Mouse (Mus musculus) embryonic facial prominence, embryonic 11.5 days (tissue): ENCODE measurements around the gene Gm10974. TPM values are rescaled to one million over a fixed set of nuclear protein-coding genes. Genes with fewer than 3 reads are reported as not detected.

Experiments used
- ATAC-seq: fragments of 200-750 bp; cut with Nextera tagmentation; replicated peaks from 2 replicates; pipeline ENCODE4 v1.8.0; 2017; ENCODE audit warnings: low read depth; ENCODE audit not compliant: insufficient number of reproducible peaks, low FRiP score, low TSS enrichment
- DNase-seq: peaks from one replicate; pipeline ENCODE4 v3.0.0-alpha.2; 2015; ENCODE audit warnings: low spot score
- H3K27ac ChIP-seq: fragments of 300-500 bp; sonication (generic); replicated peaks from 2 replicates; pipeline ENCODE4 v1.5.1; 2014; ENCODE audit warnings: mild to moderate bottlenecking, low read depth, low read length, control low read depth
- H3K27me3 ChIP-seq: fragments of 300-500 bp; sonication (generic); 2 replicates; pipeline ENCODE4 v1.6.1; 2014; ENCODE audit warnings: mild to moderate bottlenecking, low read length, moderate library complexity, mixed read lengths; ENCODE audit not compliant: control insufficient read depth, insufficient read depth
- H3K36me3 ChIP-seq: fragments of 300-500 bp; sonication (generic); replicated peaks from 2 replicates; pipeline ENCODE4 v1.6.1; 2014; ENCODE audit warnings: low read depth, mild to moderate bottlenecking, low read length, moderate library complexity, mixed read lengths; ENCODE audit not compliant: control insufficient read depth, insufficient read depth
- H3K4me1 ChIP-seq: fragments of 300-500 bp; sonication (generic); 2 replicates; pipeline ENCODE4 v1.6.1; 2014; ENCODE audit warnings: low read length, mixed read lengths; ENCODE audit not compliant: control insufficient read depth, insufficient read depth
- H3K4me2 ChIP-seq: fragments of 300-500 bp; sonication (generic); 2 replicates; pipeline ENCODE4 v1.6.1; 2014; ENCODE audit warnings: low read depth, mild to moderate bottlenecking, control low read depth, low read length, moderate library complexity
- H3K4me3 ChIP-seq: fragments of 300-500 bp; sonication (generic); 2 replicates; pipeline ENCODE4 v1.5.1; 2014; ENCODE audit warnings: low read depth, low read length, control low read depth
- H3K9ac ChIP-seq: fragments of 300-500 bp; sonication (generic); replicated peaks from 2 replicates; pipeline ENCODE4 v1.6.1; 2014; ENCODE audit warnings: mild to moderate bottlenecking, control low read depth, low read length
- H3K9me3 ChIP-seq: fragments of 300-500 bp; sonication (generic); replicated peaks from 2 replicates; pipeline ENCODE4 v1.6.1; 2016; ENCODE audit warnings: mild to moderate bottlenecking, low read length, inconsistent platforms, mixed read lengths; ENCODE audit not compliant: control insufficient read depth
- WGBS: fragments of 180-500 bp; shearing (Covaris S2); extraction: QIAGEN DNeasy Blood & Tissue Kit; methylation state at CpG from one replicate; pipeline ENCODE4 v1.1.7; 2014; 5-methylcytosine and 5-hydroxymethylcytosine counted together
- polyA plus RNA-seq: library from polyadenylated mRNA; unstranded; fragments of >200 nt; fragmentation: Nextera tagmentation; extraction: Ambion mirVana; gene quantifications from 2 replicates; pipeline ENCODE4 v1.2.1, GENCODE M21; 2014

Gm10974 gene
- polyA plus RNA-seq, 1 experiment from 2014 or later = not detected

DNA sequence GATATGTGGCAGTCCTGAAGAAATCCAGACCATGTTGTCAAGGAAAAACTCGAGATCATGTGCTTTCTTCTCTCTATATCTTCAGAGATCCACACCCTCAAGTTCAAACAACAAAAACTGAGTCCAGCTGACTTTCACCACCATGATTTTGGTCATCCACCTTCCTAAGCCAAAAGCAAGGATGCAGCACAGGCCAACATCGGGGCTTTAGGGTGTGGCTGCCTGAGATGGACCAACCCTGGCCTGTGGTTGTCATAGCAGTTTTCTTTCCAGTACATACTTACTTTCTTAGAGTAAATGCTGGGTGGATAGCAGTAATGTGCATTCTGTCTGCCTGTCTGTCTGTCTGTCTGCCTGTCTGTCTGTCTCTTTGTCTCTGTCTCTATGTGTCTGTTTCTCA lies 294 bp upstream of the Gm10974 start:
- ATAC-seq = no peak
- Histone ChIP-seq H3K9me3 (no peaks in the 10 kb centered on the region), H3K4me3 (no peak overlapping the region), H3K27ac (no peak overlapping the region), H3K9ac (no peak overlapping the region), H3K27me3 (no peaks in the 10 kb centered on the region), H3K4me1 (no peaks in the 10 kb centered on the region), H3K36me3 (no peaks in the 10 kb centered on the region), H3K4me2 (no peak overlapping the region)
- WGBS = 76% methylated on average over 2 of the region's 2 CpGs
- DNase-seq = no peak

DNA sequence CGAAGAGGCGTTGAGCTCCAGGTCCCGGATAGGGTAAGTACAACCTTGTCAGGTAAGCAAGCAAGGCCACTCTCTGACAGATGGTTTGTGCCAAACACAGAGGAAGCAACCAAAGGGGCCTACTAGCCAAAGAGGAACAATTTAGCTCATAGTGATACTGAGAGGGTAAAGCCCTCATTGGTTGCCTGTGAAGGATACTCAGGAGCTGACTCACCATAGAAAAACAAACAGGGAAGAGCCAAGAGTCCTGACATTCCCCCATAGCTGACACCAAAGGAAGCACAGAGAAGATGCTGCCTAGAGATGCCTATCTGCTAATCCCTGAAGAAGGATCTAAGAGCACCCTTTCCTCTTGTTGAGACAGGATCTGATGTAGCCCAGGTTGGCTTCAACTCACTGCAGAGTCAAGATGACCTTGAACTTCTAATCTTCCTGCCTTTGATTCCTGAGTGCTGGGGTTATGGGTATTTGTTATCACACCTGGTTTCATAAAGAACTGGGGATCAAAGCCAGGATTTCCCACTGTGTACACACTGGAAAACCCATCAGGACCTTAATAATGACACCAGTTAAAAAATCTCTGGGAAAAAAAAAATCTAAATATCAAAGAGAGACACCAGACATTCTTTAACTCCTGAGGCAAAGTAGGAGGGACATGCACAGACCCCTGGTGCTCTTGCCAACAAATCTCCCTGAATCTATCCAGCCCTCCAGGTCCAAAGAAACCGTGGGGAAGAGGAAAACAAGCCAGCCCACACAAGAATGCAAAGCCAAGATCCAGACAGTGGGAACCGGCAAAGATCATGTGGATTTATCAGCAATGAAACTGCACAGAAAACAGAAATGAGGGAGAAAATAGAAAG lies 3.6 kb downstream of the Gm10974 start:
- no peak overlapping the region for H3K4me2 ChIP-seq
- H3K4me3 ChIP-seq = no peak overlapping the region
- no peak overlapping the region for H3K9ac ChIP-seq
- no peaks in the 10 kb centered on the region for H3K27me3 ChIP-seq
- ATAC-seq = no peak
- no peak for DNase-seq
- H3K9me3 ChIP-seq = no peaks in the 10 kb centered on the region
- H3K4me1 ChIP-seq = no peaks in the 10 kb centered on the region
- WGBS = 78% methylated on average over 5 of the region's 5 CpGs
- H3K27ac ChIP-seq = no peak overlapping the region
- H3K36me3 ChIP-seq = no peaks in the 10 kb centered on the region

- no peaks in the 10 kb centered on the region for H3K27me3 ChIP-seq
- H3K9ac ChIP-seq = no peak overlapping the region
- H3K9me3 ChIP-seq = no peaks in the 10 kb centered on the region
- WGBS = 80% methylated on average over 5 of the region's 5 CpGs
- H3K4me2 ChIP-seq = no peak overlapping the region
- no peak overlapping the region for H3K27ac ChIP-seq
- no peaks in the 10 kb centered on the region for H3K36me3 ChIP-seq
- no peaks in the 10 kb centered on the region for H3K4me1 ChIP-seq
- no peak overlapping the region for H3K4me3 ChIP-seq
- ATAC-seq = no peak
- DNase-seq = no peak
These were observed 4.3 kb downstream of the Gm10974 start for GRCm38 (mm10) chr7:66369934-66370445.

DNA sequence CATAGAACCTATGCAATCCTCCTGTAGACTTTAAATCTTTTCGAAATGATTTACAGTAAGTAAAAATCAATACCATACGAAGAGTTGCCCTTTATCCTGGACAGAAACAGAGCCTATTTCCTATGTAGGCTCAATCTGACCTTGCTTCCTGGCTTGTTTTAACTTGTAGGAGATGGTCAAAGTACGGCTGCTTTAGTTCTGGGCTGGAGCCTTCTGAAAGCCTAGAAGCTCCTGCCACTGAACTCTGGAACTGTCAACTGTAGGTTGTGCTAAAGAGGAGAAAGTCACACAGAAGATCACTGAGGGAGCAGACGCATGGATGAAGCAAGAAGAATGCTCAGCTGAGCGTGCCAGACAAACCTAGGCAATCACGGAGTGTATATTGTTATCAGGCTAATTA lies 5.3 kb downstream of the Gm10974 start:
- Histone ChIP-seq H3K4me2 (no peak overlapping the region), H3K36me3 (no peaks in the 10 kb centered on the region), H3K9ac (no peak overlapping the region), H3K9me3 (no peaks in the 10 kb centered on the region), H3K4me3 (no peak overlapping the region), H3K27ac (no peak overlapping the region), H3K4me1 (no peaks in the 10 kb centered on the region), H3K27me3 (no peaks in the 10 kb centered on the region)
- ATAC-seq (no peak), DNase-seq (no peak)
- 87% methylated on average over 6 of the region's 6 CpGs for WGBS

DNA sequence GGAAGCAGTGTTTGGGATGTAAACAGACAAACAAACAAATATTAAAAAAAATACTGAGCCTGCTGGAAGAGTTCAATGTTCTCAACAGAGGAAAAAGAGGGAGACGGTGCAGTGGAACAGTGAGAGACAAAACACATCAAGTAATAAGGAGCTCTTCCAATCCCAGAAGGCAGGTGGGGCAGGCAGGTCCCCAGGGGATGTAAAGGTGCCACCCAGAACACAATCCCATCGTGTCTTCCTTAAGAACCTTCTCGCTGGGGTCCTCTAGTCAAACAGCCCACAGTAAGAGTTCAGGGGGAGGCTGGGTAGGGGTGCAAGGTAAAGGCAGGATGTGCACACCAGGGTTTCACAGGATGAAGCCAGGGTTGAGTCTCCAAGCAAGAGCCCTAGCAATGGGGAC lies 7.7 kb downstream of the Gm10974 start:
- WGBS = 85% methylated on average over 3 of the region's 3 CpGs
- no peaks in the 10 kb centered on the region for H3K27me3 ChIP-seq
- no peak overlapping the region for H3K4me3 ChIP-seq
- ATAC-seq = no peak
- no peak overlapping the region for H3K4me2 ChIP-seq
- no peak for DNase-seq
- H3K9ac ChIP-seq = no peak overlapping the region
- H3K27ac ChIP-seq = no peak overlapping the region
- H3K4me1 ChIP-seq = no peaks in the 10 kb centered on the region
- H3K9me3 ChIP-seq = no peaks in the 10 kb centered on the region
- no peaks in the 10 kb centered on the region for H3K36me3 ChIP-seq

DNA sequence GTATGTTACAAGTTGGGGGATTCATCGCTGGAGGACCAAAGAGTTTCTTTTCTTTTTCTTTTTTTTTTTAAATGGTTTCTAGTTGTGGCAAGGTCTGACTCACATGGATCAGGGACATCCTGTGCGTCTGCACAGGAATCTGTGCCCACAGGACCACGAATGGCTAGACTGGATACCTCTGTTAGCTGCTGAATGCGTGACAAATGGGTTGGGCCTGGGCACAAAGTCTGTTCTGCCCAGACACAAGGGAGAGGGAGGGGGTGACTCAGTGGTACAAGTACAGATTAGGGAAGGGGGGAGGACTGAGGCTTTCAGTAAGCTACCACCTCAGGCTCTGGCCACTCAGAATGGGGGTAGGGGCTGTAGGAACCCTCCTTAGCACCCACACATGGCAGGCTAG lies 10.0 kb downstream of the Gm10974 start:
- DNase-seq (no peak), ATAC-seq (no peak)
- Histone ChIP-seq H3K27me3 (no peaks in the 10 kb centered on the region), H3K4me3 (no peak overlapping the region), H3K9ac (no peak overlapping the region), H3K27ac (no peak overlapping the region), H3K4me2 (no peak overlapping the region), H3K9me3 (no peaks in the 10 kb centered on the region), H3K4me1 (no peaks in the 10 kb centered on the region), H3K36me3 (no peaks in the 10 kb centered on the region)
- WGBS = 89% methylated on average over 4 of the region's 4 CpGs

- H3K4me2 ChIP-seq = no peak overlapping the region
- no peak for ATAC-seq
These were observed 10.9 kb downstream of the Gm10974 start for GRCm38 (mm10) chr7:66376560-66376959.

GRCm38 (mm10) chr7:66384213-66384612 lies 18.5 kb downstream of the Gm10974 start:
- Histone ChIP-seq H3K9me3 (no peaks in the 10 kb centered on the region), H3K4me2 (no peak overlapping the region), H3K27me3 (no peaks in the 10 kb centered on the region), H3K4me1 (no peaks in the 10 kb centered on the region), H3K9ac (no peak overlapping the region), H3K4me3 (no peak overlapping the region), H3K36me3 (no peaks in the 10 kb centered on the region), H3K27ac (no peak overlapping the region)
- WGBS = 75% methylated on average over 5 of the region's 5 CpGs
- no peak for ATAC-seq
- no peak for DNase-seq

More at GRCm38 (mm10) chr7:66376560-66376959, 10.9 kb downstream of the Gm10974 start:
- DNase-seq = no peak
- Histone ChIP-seq H3K27ac (no peak overlapping the region), H3K27me3 (no peaks in the 10 kb centered on the region), H3K9ac (no peak overlapping the region), H3K4me3 (no peak overlapping the region), H3K36me3 (no peaks in the 10 kb centered on the region), H3K4me1 (no peaks in the 10 kb centered on the region), H3K9me3 (no peaks in the 10 kb centered on the region)
- WGBS = 82% methylated on average over 10 of the region's 10 CpGs
